Mouse (Mus musculus) B cell, adult 67 days (primary cell): ENCODE results near the gene Odf3l2. TPM values are rescaled to one million over a fixed set of nuclear protein-coding genes. Genes with fewer than 3 reads are reported as not detected.

ENCODE experiments used
- total RNA-seq, 2 experiments: library from RNA; stranded (reverse); gene quantifications; 4 replicates each; pipeline ENCODE4 v1.2.4; 2023

Gene Odf3l2
- total RNA-seq: not detected

GRCm38 (mm10) chr10:79645711-79646110 is at the start of gene Odf3l2:
Odf3l2 (minus strand) TSS chr10:79645738.

DNA sequence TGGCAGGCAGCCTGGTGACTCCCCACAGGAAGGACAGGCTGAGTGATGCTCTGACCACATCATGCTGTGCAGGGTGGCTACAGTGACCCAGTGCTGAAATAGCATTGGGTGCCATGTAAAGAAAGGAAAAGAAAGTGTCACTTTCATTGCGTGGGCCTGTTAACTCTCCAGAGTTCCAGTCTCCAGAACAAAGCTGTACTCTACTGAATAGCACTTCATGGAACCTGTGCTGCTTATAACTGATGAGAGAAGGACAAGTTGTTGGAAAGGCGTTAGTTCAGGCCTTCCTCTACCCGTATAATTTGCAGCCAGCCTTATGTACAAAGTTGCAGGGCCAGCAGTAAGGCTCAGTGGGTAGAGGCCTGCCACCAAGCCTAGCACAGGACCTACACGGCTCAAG is 43.2 kb upstream of the Odf3l2 start, which contains the start of gene Gzmm:
Gene Gzmm, plus strand, starts transcription at position 301 of the 400 bp plus-strand sequence.

DNA sequence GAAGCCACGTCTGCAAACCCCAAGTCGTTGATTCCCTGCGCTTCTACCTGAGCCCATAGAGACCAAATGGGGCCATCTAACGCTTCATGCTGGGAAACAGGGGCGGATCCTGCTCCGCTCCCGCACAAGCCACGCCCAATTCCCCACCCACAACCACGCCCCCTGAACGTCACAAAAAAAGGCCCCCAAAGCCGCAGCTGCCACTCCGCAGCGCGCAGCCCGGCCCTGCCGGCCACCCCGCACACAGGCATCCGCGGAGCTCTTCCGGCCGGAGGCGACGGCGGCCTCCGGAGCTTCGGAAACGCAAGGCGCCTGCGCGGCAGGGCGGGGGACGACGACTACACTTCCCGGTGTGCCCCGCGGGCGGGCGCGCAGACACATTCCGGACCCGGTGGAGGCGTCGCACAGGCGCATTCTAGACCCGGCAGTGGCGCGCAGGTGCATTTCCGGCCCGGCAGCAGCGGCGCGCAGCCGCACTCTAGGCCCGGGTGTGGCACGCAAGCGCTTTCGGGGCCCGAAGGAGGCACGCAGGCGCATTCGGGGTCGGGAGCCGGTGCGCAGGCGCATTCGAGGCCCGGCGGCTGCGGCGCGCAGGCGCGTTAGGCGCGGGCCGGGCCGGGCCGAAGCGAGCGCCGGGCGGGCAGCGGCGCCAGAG is 36.2 kb upstream of the Odf3l2 start, which contains the start of gene Cdc34:
Gene Cdc34, plus strand, starts transcription at position 605 of the 655 bp plus-strand sequence.

GRCm38 (mm10) chr10:79668771-79669575 is 23.4 kb upstream of the Odf3l2 start, which contains the start of gene Tpgs1:
Tpgs1 (plus strand) TSS chr10:79669369.

GRCm38 (mm10) chr10:79664131-79664665 is 18.7 kb upstream of the Odf3l2 start, which contains the start of gene Madcam1:
Madcam1 (plus strand) TSS chr10:79664559.

DNA sequence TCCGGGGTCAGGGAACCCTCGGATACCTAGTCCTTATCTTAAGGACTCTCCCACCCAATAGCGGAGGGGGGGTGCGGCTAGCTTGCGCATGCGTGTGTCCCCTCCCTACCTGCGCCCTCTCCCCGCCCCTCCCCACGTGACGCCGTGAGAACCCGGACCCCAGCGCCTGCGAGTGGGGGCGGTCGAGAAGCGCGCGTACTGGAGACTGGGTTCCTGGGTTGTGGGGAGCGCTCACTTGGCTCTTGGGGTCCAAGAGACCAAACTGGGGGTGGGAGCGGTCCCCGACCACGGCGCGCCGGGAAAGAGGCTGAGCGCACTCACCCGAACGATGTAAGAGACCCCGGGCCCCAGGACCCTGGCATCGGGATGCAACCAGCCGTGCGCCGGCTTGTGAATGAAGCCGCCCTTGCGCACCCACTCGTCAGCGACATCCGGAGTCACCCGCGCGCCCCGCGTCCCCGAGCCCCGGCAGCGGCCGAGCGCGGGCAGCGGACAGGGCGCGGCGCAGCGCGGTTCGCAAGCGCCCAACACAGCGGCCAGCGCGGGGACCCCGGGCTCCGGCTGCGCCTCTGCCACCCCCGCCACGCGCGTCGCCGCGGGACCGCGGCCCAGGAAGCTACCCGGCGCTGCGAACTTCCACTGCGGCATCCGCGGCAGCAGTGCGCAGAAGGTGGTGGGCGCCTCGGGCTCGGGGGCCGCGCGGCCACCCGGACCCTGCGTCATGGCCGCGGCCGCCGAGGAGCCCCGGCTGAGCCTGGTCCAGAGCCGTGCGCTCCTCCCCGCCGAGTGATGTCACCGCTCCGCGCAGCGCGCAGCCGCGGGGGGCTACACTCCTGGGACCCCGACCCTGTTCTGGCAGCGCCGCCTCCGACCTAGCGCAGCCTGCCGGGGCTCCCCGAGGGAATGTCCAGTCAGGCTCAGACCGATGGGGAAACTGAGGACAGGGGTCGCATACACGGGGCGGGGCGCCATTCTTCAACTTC is 8.1 kb downstream of the Odf3l2 start, which contains the start of gene Shc2:
Gene Shc2, minus strand, starts transcription at position 791 of the 983 bp plus-strand sequence.

GRCm38 (mm10) chr10:79613578-79614304 is 31.8 kb downstream of the Odf3l2 start, which contains the start of gene C2cd4c:
C2cd4c (minus strand) TSS chr10:79614025.

Other genes starting within 250 kb of the Odf3l2 start
- not detected for gene Vmn2r83, start 177.0 kb downstream of the Odf3l2 start, total RNA-seq
- gene Plpp2, start 111.9 kb downstream of the Odf3l2 start, total RNA-seq: 1 to 10 TPM; 3.9 to 4.1 TPM
- gene Mier2, start 90.5 kb downstream of the Odf3l2 start, total RNA-seq: 10 to 100 TPM; 43.0 to 53.7 TPM
- gene Theg, start 58.4 kb downstream of the Odf3l2 start, total RNA-seq: under 1 TPM in 1 of 2 experiments, not detected in 1; 0.93 TPM
- not detected for gene C2cd4c, start 31.7 kb downstream of the Odf3l2 start, total RNA-seq
- gene Shc2, start 7.8 kb downstream of the Odf3l2 start, total RNA-seq: not detected
- gene Madcam1, start 18.8 kb upstream of the Odf3l2 start, total RNA-seq: not detected
- 10 to 100 TPM; 18.5 to 20.8 TPM for gene Tpgs1, start 23.6 kb upstream of the Odf3l2 start, total RNA-seq
- 10 to 100 TPM; 63.2 to 75.0 TPM for gene Cdc34, start 36.5 kb upstream of the Odf3l2 start, total RNA-seq
- 1 to 10 TPM; 1.6 to 1.9 TPM for gene Gzmm, start 43.3 kb upstream of the Odf3l2 start, total RNA-seq
- gene Bsg, start 58.8 kb upstream of the Odf3l2 start, total RNA-seq: 100 to 1,000 TPM; 103 to 111 TPM
- under 1 TPM; 0.18 to 0.35 TPM for gene Hcn2, start 70.9 kb upstream of the Odf3l2 start, total RNA-seq
- 10 to 100 TPM; 64.8 to 74.2 TPM for gene Polrmt, start 100.8 kb upstream of the Odf3l2 start, total RNA-seq
- gene Fgf22, start 109.3 kb upstream of the Odf3l2 start, total RNA-seq: not detected
- gene Rnf126, start 121.2 kb upstream of the Odf3l2 start, total RNA-seq: 10 to 100 TPM; 56.5 to 58.6 TPM
- gene Fstl3, start 131.5 kb upstream of the Odf3l2 start, total RNA-seq: 1 to 10 TPM; 1.8 to 2.0 TPM
- gene Prss57, start 145.2 kb upstream of the Odf3l2 start, total RNA-seq: not detected
- gene Palm, start 147.8 kb upstream of the Odf3l2 start, total RNA-seq: 1 to 10 TPM; 4.9 to 5.1 TPM
- gene Misp, start 175.3 kb upstream of the Odf3l2 start, total RNA-seq: under 1 TPM in 1 of 2 experiments, not detected in 1; 0.23 TPM
- 100 to 1,000 TPM; 437 to 440 TPM for gene Ptbp1, start 208.7 kb upstream of the Odf3l2 start, total RNA-seq
- not detected for gene Prtn3, start 228.7 kb upstream of the Odf3l2 start, total RNA-seq
- gene Plppr3, start 228.9 kb upstream of the Odf3l2 start, total RNA-seq: under 1 TPM; 0.47 to 0.70 TPM
- gene Elane, start 240.5 kb upstream of the Odf3l2 start, total RNA-seq: not detected
- gene Cfd, start 245.1 kb upstream of the Odf3l2 start, total RNA-seq: not detected